Mouse (Mus musculus) midbrain, postnatal 0 days (tissue): ENCODE measurements around the gene Parp16. TPM values are rescaled to one million over a fixed set of nuclear protein-coding genes. Genes with fewer than 3 reads are reported as not detected.

Experiments used
- ATAC-seq: fragments of 200-750 bp; cut with Nextera tagmentation; 2 replicates; pipeline ENCODE4 v1.8.0; 2017; ENCODE audit warnings: moderate number of reproducible peaks, mild to moderate bottlenecking, moderate TSS enrichment, moderate library complexity; ENCODE audit not compliant: low FRiP score
- DNase-seq: peaks from one replicate; pipeline ENCODE4 v3.0.0-alpha.2; 2015; ENCODE audit warnings: low spot score
- H3K27ac ChIP-seq: fragments of 300-500 bp; sonication (generic); 2 replicates; pipeline ENCODE4 v1.5.1; 2014; ENCODE audit warnings: low read depth, mild to moderate bottlenecking, low read length, mixed read lengths
- H3K27me3 ChIP-seq: fragments of 300-500 bp; sonication (generic); 2 replicates; pipeline ENCODE4 v1.6.1; 2014; ENCODE audit warnings: low read length, control low read depth, mixed read lengths; ENCODE audit not compliant: insufficient read depth
- H3K36me3 ChIP-seq: fragments of 300-500 bp; sonication (generic); 2 replicates; pipeline ENCODE4 v1.6.1; 2014; ENCODE audit warnings: low read length, control low read depth, mixed read lengths; ENCODE audit not compliant: insufficient read depth
- H3K4me1 ChIP-seq: fragments of 300-500 bp; sonication (generic); 2 replicates; pipeline ENCODE4 v1.6.1; 2014; ENCODE audit warnings: mild to moderate bottlenecking, control low read depth, antibody characterized with exemption, low read length, mixed read lengths; ENCODE audit not compliant: insufficient read depth
- H3K4me2 ChIP-seq: fragments of 300-500 bp; sonication (generic); 2 replicates; pipeline ENCODE4 v1.6.1; 2014; ENCODE audit warnings: low read depth, mild to moderate bottlenecking, low read length, mixed read lengths; ENCODE audit not compliant: poor library complexity, severe bottlenecking
- H3K4me3 ChIP-seq: fragments of 300-500 bp; sonication (generic); 2 replicates; pipeline ENCODE4 v1.5.1; 2014; ENCODE audit warnings: low read depth, mild to moderate bottlenecking, low read length, moderate library complexity
- H3K9ac ChIP-seq: fragments of 300-500 bp; sonication (generic); replicated peaks from 2 replicates; pipeline ENCODE4 v1.6.1; 2014; ENCODE audit warnings: mild to moderate bottlenecking, low read length, moderate library complexity, mixed read lengths; ENCODE audit not compliant: poor library complexity, severe bottlenecking
- H3K9me3 ChIP-seq: fragments of 300-500 bp; sonication (generic); 2 replicates; pipeline ENCODE4 v1.6.1; 2016; ENCODE audit warnings: low read length, control low read depth
- CTCF ChIP-seq: IDR thresholded peaks from 2 replicates; pipeline ENCODE4 v1.5.1; 2016; ENCODE audit warnings: antibody characterized with exemption, mild to moderate bottlenecking
- WGBS: fragments of 180-500 bp; shearing (Covaris S2); extraction: QIAGEN DNeasy Blood & Tissue Kit; methylation state at CpG from one replicate; pipeline ENCODE4 v1.1.7; 2014; 5-methylcytosine and 5-hydroxymethylcytosine counted together
- polyA plus RNA-seq: library from polyadenylated mRNA; unstranded; fragments of >200 nt; fragmentation: Nextera tagmentation; extraction: Ambion mirVana; gene quantifications from 2 replicates; pipeline ENCODE4 v1.2.1, GENCODE M21; 2015
- total RNA-seq: library from RNA; depleted of rRNA; stranded (reverse); fragments of >200 nt; gene quantifications from 2 replicates; pipeline ENCODE4 v1.2.3, GENCODE M21; 2014

The Parp16 gene
- total and polyA plus RNA-seq, 2 experiments from 2014 or later, result 7.0 to 7.5 TPM

DNA sequence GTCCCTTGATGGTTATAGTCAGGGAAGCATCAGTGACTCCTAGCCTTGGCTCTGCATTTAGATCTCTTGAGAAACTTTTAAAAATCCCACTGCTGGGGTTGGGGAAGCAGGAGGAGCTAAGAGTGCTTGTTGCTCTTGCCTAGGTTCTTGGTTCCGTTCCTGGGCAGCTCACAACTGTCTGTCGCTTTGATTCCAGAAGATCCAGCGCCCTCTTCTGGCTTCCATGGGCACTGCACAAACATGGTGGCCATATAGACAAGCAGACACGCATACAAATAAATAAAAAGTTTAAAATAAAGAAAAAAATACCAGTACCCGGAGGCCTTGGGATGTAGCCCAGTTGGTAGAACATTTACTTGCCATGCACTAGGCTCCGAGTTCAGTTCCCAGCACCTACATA, 35.1 kb downstream of the Parp16 start:
- TF ChIP-seq CTCF, result peak; percentile 45
- H3K9ac ChIP-seq, result no peak overlapping the region
- no peaks in the 10 kb centered on the region for H3K27me3 ChIP-seq
- H3K9me3 ChIP-seq, result no peaks in the 10 kb centered on the region
- no peak overlapping the region for H3K4me2 ChIP-seq
- no peak overlapping the region for H3K27ac ChIP-seq
- H3K36me3 ChIP-seq, result peaks cover 29% of the 10 kb centered on the region
- no peak overlapping the region for H3K4me3 ChIP-seq
- DNase-seq, result no peak
- ATAC-seq, result no peak
- 72% methylated on average over 6 of the region's 6 CpGs for WGBS
- H3K4me1 ChIP-seq, result no peaks in the 10 kb centered on the region

DNA sequence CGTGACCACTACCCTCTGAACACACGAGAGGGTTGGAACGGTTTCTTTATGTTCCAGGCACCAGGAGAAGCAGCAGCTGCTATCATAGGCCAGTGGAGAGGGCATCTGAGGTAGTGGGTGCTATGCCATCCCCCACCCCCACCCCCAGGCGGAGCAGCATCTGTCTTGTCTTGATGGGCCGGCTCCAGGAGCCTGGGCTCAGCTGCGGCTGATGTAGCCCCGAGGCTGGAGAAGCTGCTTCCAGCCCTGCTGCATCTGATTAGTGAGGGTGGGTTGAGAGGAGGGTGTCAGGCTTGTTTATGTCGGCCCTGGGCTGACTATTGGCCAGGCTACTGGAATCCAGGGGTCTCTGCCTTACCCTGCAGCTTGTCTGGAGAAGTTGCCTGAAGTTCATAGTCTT, 36.1 kb downstream of the Parp16 start:
- Histone ChIP-seq H3K4me1 (no peaks in the 10 kb centered on the region), H3K9ac (no peak overlapping the region), H3K27me3 (no peaks in the 10 kb centered on the region), H3K27ac (no peak overlapping the region), H3K4me2 (no peak overlapping the region), H3K9me3 (no peaks in the 10 kb centered on the region), H3K36me3 (peaks cover 30% of the 10 kb centered on the region), H3K4me3 (no peak overlapping the region)
- TF ChIP-seq CTCF, result no peak
- WGBS, result 56% methylated on average over 8 of the region's 8 CpGs
- DNase-seq (no peak), ATAC-seq (no peak)

DNA sequence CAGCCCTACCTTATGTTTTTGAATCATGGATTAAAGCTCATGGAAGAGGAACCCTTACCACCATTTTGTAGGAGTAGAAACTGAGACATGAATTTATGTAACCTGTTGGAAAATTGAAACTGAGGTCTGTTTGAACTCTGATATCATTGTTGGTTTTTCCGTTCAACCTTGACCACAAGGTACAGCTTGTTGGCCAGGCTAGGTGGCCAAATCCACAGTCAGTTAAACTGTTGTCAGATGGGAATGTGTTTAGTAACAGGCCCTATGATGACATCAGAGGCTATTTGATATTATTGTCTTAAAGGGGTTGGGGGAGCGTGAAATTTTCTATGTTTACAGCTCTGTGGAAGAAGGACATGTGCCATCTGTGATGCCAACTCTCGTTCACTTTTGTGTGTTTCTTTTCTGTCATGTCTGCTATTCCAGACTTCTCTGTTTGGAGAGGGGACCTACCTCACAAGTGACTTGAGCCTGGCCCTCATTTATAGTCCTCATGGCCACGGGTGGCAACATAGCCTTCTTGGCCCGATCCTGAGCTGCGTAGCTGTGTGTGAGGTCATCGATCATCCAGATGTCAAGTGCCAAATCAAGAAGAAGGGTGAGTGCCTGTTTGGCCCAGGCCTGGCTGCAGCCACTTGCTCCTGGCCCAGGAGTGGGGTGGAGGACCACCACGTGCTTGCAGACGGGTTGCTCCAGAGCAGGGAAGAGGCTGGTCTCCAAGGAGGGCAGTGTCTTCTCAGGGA, 38.3 kb downstream of the Parp16 start:
- ATAC-seq (no peak), DNase-seq (no peak)
- Histone ChIP-seq H3K36me3 (peaks cover 33% of the 10 kb centered on the region; the same call in 1 of the 2 replicates), H3K4me2 (no peak overlapping the region), H3K27me3 (no peaks in the 10 kb centered on the region), H3K9me3 (no peaks in the 10 kb centered on the region), H3K4me1 (no peaks in the 10 kb centered on the region), H3K27ac (no peak overlapping the region), H3K4me3 (no peak overlapping the region), H3K9ac (no peak overlapping the region)
- 93% methylated on average over 9 of the region's 9 CpGs for WGBS
- TF ChIP-seq CTCF, result no peak

GRCm38 (mm10) chr9:65234734-65235133, 39.6 kb downstream of the Parp16 start:
- Histone ChIP-seq H3K27me3 (no peaks in the 10 kb centered on the region), H3K9me3 (no peaks in the 10 kb centered on the region), H3K4me3 (no peak overlapping the region), H3K36me3 (peaks cover 33% of the 10 kb centered on the region; the same call in 1 of the 2 replicates), H3K9ac (no peak overlapping the region), H3K27ac (no peak overlapping the region), H3K4me1 (no peaks in the 10 kb centered on the region), H3K4me2 (no peak overlapping the region)
- WGBS, result 80% methylated on average over 3 of the region's 3 CpGs
- no peak for TF ChIP-seq CTCF
- no peak for ATAC-seq
- DNase-seq, result no peak

DNA sequence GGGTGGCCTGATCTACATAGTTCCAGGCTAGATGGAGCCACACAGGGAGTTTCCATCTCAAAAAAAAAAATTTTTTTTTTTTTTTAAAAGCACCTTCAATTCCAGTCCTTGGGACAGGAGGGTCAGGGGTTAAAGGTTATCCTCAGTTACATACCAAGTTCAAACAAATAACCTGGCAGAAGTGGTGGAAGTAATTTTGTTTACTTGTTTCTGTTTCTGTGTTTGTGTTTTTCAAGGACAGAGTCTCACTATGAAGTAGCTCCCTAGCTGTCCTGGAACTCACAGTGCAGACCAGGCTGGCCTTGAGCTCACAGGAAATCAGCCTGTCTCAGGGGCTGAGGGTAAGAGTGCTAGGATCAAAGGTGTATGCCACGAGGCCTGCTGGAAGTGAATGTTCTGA, 40.4 kb downstream of the Parp16 start:
- H3K4me2 ChIP-seq, result no peak overlapping the region
- no peak for TF ChIP-seq CTCF
- no peak for DNase-seq
- no peaks in the 10 kb centered on the region for H3K9me3 ChIP-seq
- no peak for ATAC-seq
- H3K27ac ChIP-seq, result no peak overlapping the region
- WGBS, result 52% methylated on average over 1 of the region's 1 CpGs
- peaks cover 30% of the 10 kb centered on the region; the same call in 1 of the 2 replicates for H3K36me3 ChIP-seq
- no peak overlapping the region for H3K4me3 ChIP-seq
- H3K27me3 ChIP-seq, result no peaks in the 10 kb centered on the region
- H3K9ac ChIP-seq, result no peak overlapping the region
- no peaks in the 10 kb centered on the region for H3K4me1 ChIP-seq

- ATAC-seq (no peak), DNase-seq (no peak)
- no peaks in the 10 kb centered on the region for H3K9me3 ChIP-seq
- TF ChIP-seq CTCF, result no peak
- H3K36me3 ChIP-seq, result peaks cover 20% of the 10 kb centered on the region; the same call in 1 of the 2 replicates
- no peak overlapping the region for H3K4me2 ChIP-seq
- H3K4me1 ChIP-seq, result no peaks in the 10 kb centered on the region
- no peak overlapping the region for H3K27ac ChIP-seq
- no peak overlapping the region for H3K4me3 ChIP-seq
- H3K9ac ChIP-seq, result no peak overlapping the region
- no peaks in the 10 kb centered on the region for H3K27me3 ChIP-seq
- WGBS, result 81% methylated on average over 11 of the region's 11 CpGs
Measured at GRCm38 (mm10) chr9:65237616-65238015, 42.5 kb downstream of the Parp16 start.
